Mouse (Mus musculus): ENCODE measurements around the gene Ahnak. TPM values are rescaled to one million over a fixed set of nuclear protein-coding genes. Genes with fewer than 3 reads are reported as not detected.
A peak's percentile ranks its signal among the peaks of the same experiment; 100 is the strongest.
"Not testable (repeated sequence)": the region's sequence is repeated elsewhere in the genome, so short reads cannot be mapped to it uniquely, and the experiment has no call there.

Gene Ahnak
- total RNA-seq, 2 experiments from 2014 or later, result 20.2 to 21.0 TPM

GRCm38 (mm10) chr19:9076982-9077660 is 88.0 kb downstream of the Ahnak start:
- DNase-seq (ENCODE audit: low spot score in 2 of 2), result no peak
- intact Hi-C loops (cut with DNase I), result no loop called here

GRCm38 (mm10) chr19:9079916-9080315 is 90.8 kb downstream of the Ahnak start:
- no peak for DNase-seq (ENCODE audit: low spot score in 2 of 2)
- intact Hi-C loops (cut with DNase I), result loop anchor here (5.0 kb wide), 1 partner anchor 103 kb away; no protein-coding TSS in a partner anchor

- no peak for DNase-seq (ENCODE audit: low spot score in 2 of 2)
- intact Hi-C loops (cut with DNase I), result loop anchor here (1.0 to 5.0 kb wide), 2 partner anchors 88 to 104 kb away; no protein-coding TSS in a partner anchor
Measured at GRCm38 (mm10) chr19:9081311-9082190, 92.5 kb downstream of the Ahnak start.

- intact Hi-C loops (cut with DNase I), result loop anchor here (1.0 to 5.0 kb wide), 2 partner anchors 89 to 105 kb away; no protein-coding TSS in a partner anchor
- DNase-seq (ENCODE audit: low spot score in 2 of 2), result peak; percentile 62 to 70
Measured at GRCm38 (mm10) chr19:9082191-9083009, 93.3 kb downstream of the Ahnak start.

GRCm38 (mm10) chr19:9083010-9083355 is 93.9 kb downstream of the Ahnak start:
- intact Hi-C loops (cut with DNase I), result loop anchor here (5.0 kb wide), 1 partner anchor 106 kb away; no protein-coding TSS in a partner anchor
- no peak for DNase-seq (ENCODE audit: low spot score in 2 of 2)

- intact Hi-C loops (cut with DNase I), result loop anchor here (5.0 kb wide), 1 partner anchor 107 kb away; no protein-coding TSS in a partner anchor
- not testable (repeated sequence) for DNase-seq (ENCODE audit: low spot score in 2 of 2)
Measured at GRCm38 (mm10) chr19:9083892-9084291, 94.8 kb downstream of the Ahnak start.

- no peak for DNase-seq (ENCODE audit: low spot score in 2 of 2)
- intact Hi-C loops (cut with DNase I), result no loop called here
Measured at GRCm38 (mm10) chr19:9087821-9088220, 98.7 kb downstream of the Ahnak start, which contains the start of gene Scgb1a1. TSS of gene Scgb1a1 (minus strand) at chr19:9087958.

GRCm38 (mm10) chr19:9090191-9090590 is 101.1 kb downstream of the Ahnak start:
- no peak for DNase-seq (ENCODE audit: low spot score in 2 of 2)
- intact Hi-C loops (cut with DNase I), result no loop called here

- intact Hi-C loops (cut with DNase I), result no loop called here
- no peak for DNase-seq (ENCODE audit: low spot score in 2 of 2)
Measured at GRCm38 (mm10) chr19:9090709-9091108, 101.6 kb downstream of the Ahnak start.

- no peak for DNase-seq (ENCODE audit: low spot score in 2 of 2)
- intact Hi-C loops (cut with DNase I), result no loop called here
Measured at GRCm38 (mm10) chr19:9095111-9095510, 106.0 kb downstream of the Ahnak start.

- DNase-seq (ENCODE audit: low spot score in 2 of 2), result no peak
- intact Hi-C loops (cut with DNase I), result no loop called here
Measured at GRCm38 (mm10) chr19:9097441-9097840, 108.4 kb downstream of the Ahnak start.

GRCm38 (mm10) chr19:9099751-9100150 is 110.7 kb downstream of the Ahnak start:
- intact Hi-C loops (cut with DNase I), result no loop called here
- DNase-seq (ENCODE audit: low spot score in 2 of 2), result no peak

- no peak for DNase-seq (ENCODE audit: low spot score in 2 of 2)
- intact Hi-C loops (cut with DNase I), result no loop called here
Measured at GRCm38 (mm10) chr19:9100297-9101061, 111.4 kb downstream of the Ahnak start.

GRCm38 (mm10) chr19:9101062-9101457 is 112.0 kb downstream of the Ahnak start:
- intact Hi-C loops (cut with DNase I), result no loop called here

GRCm38 (mm10) chr19:9103986-9104385 is 114.9 kb downstream of the Ahnak start:
- no peak for DNase-seq (ENCODE audit: low spot score in 2 of 2)
- intact Hi-C loops (cut with DNase I), result no loop called here

More at GRCm38 (mm10) chr19:9101062-9101457, 112.0 kb downstream of the Ahnak start:
- DNase-seq (ENCODE audit: low spot score in 2 of 2), result no peak

- no peak for DNase-seq (ENCODE audit: low spot score in 2 of 2)
- intact Hi-C loops (cut with DNase I), result no loop called here
Measured at GRCm38 (mm10) chr19:9105101-9105685, 116.1 kb downstream of the Ahnak start.

GRCm38 (mm10) chr19:9106096-9106495 is 117.0 kb downstream of the Ahnak start:
- DNase-seq (ENCODE audit: low spot score in 2 of 2), result no peak
- intact Hi-C loops (cut with DNase I), result no loop called here

- no peak for DNase-seq (ENCODE audit: low spot score in 2 of 2)
Measured at GRCm38 (mm10) chr19:9106751-9107378, 117.8 kb downstream of the Ahnak start.

More at GRCm38 (mm10) chr19:9106751-9107378, 117.8 kb downstream of the Ahnak start:
- intact Hi-C loops (cut with DNase I), result no loop called here

Data from left cerebral cortex, postnatal 25 days (tissue).